Mouse (Mus musculus) MEL (cell line): ENCODE results near the gene Pnpo. TPM values are rescaled to one million over a fixed set of nuclear protein-coding genes. Genes with fewer than 3 reads are reported as not detected.

Experiments
- DNase-seq: peaks from one replicate; pipeline ENCODE4 v3.0.0; 2011; ENCODE audit warnings: low read depth, low spot score
- H3K27ac ChIP-seq: 2 replicates; pipeline ENCODE4 v1.5.1; 2012; ENCODE audit warnings: low read depth, mild to moderate bottlenecking, control low read depth, low read length, moderate library complexity; ENCODE audit not compliant: control insufficient read depth
- H3K27me3 ChIP-seq, 2 experiments: fragments of 150-350 bp in 1 of 2; sonication (generic) in 1 of 2; 2 replicates each; pipeline ENCODE4 v1.6.1; 2012; ENCODE audit warnings: low read length in 2 of 2, mild to moderate bottlenecking in 2 of 2, improper control_type of control experiment in 1 of 2, moderate library complexity in 1 of 2; ENCODE audit not compliant: insufficient read depth in 2 of 2, control insufficient read depth in 1 of 2
- H3K36me3 ChIP-seq, 2 experiments: 2 replicates each; pipeline ENCODE4 v1.6.1; 2012 to 2014; ENCODE audit warnings: low read length in 2 of 2, improper control_type of control experiment in 1 of 2, inconsistent platforms in 1 of 2, mild to moderate bottlenecking in 1 of 2; ENCODE audit not compliant: insufficient read depth in 2 of 2, control insufficient read depth in 1 of 2
- H3K4me1 ChIP-seq, 2 experiments: fragments of 150-350 bp in 1 of 2; sonication (generic) in 1 of 2; 2 replicates each; pipeline ENCODE4 v1.6.1; 2012; ENCODE audit warnings: low read length in 2 of 2, improper control_type of control experiment in 1 of 2, mild to moderate bottlenecking in 1 of 2; ENCODE audit not compliant: insufficient read depth in 2 of 2, control insufficient read depth in 1 of 2
- H3K4me3 ChIP-seq, 2 experiments: fragments of 150-350 bp in 1 of 2; sonication (generic) in 1 of 2; 2 replicates each; pipeline ENCODE4 v1.5.1; 2012; ENCODE audit warnings: low read depth in 2 of 2, low read length in 2 of 2, mild to moderate bottlenecking in 2 of 2, moderate library complexity in 2 of 2, control low read depth in 1 of 2, improper control_type of control experiment in 1 of 2; ENCODE audit not compliant: control insufficient read depth in 1 of 2, insufficient read depth in 1 of 2
- H3K79me2 ChIP-seq: 2 replicates; pipeline ENCODE4 v1.6.1; 2012; ENCODE audit warnings: mild to moderate bottlenecking, low read length, moderate library complexity; ENCODE audit not compliant: control insufficient read depth, poor library complexity, insufficient read depth
- H3K9ac ChIP-seq: 2 replicates; pipeline ENCODE4 v1.6.1; 2012; ENCODE audit warnings: low read depth, mild to moderate bottlenecking, control low read depth, low read length, moderate library complexity; ENCODE audit not compliant: control insufficient read depth, poor library complexity, severe bottlenecking
- H3K9me3 ChIP-seq: fragments of 150-350 bp; sonication (generic); replicated peaks from 2 replicates; pipeline ENCODE4 v1.6.1; 2012; ENCODE audit warnings: mild to moderate bottlenecking, low read length, improper control_type of control experiment, moderate library complexity; ENCODE audit not compliant: insufficient read depth
- BHLHE40 ChIP-seq: IDR thresholded peaks from 2 replicates; pipeline ENCODE4 v1.6.1; 2012; ENCODE audit warnings: low read depth, mild to moderate bottlenecking, inconsistent platforms, low read length, improper control_type of control experiment, borderline replicate concordance
- CHD1 ChIP-seq: IDR thresholded peaks from 2 replicates; pipeline ENCODE4 v1.6.1; 2012; ENCODE audit warnings: low read depth, mild to moderate bottlenecking, inconsistent platforms, low read length, improper control_type of control experiment
- CHD2 ChIP-seq: IDR thresholded peaks from 2 replicates; pipeline ENCODE4 v1.6.1; 2011; ENCODE audit warnings: low read length, improper control_type of control experiment
- E2F4 ChIP-seq: IDR thresholded peaks from 2 replicates; pipeline ENCODE4 v1.6.1; 2011; ENCODE audit warnings: low read depth, low read length, improper control_type of control experiment, borderline replicate concordance
- ELF1 ChIP-seq: IDR thresholded peaks from 2 replicates; pipeline ENCODE4 v1.6.1; 2014; ENCODE audit warnings: low read depth, mild to moderate bottlenecking, inconsistent platforms, low read length, improper control_type of control experiment, moderate library complexity
- EP300 ChIP-seq, 2 experiments: IDR thresholded peaks; 2 replicates each; pipeline ENCODE4 v1.6.1; 2011; ENCODE audit warnings: improper control_type of control experiment in 2 of 2, low read length in 2 of 2, low read depth in 1 of 2, mild to moderate bottlenecking in 1 of 2
- GABPA ChIP-seq: IDR thresholded peaks from 2 replicates; pipeline ENCODE4 v1.6.1; 2012; ENCODE audit warnings: low read depth, mild to moderate bottlenecking, inconsistent platforms, low read length, improper control_type of control experiment, moderate library complexity
- HCFC1 ChIP-seq: IDR thresholded peaks from 2 replicates; pipeline ENCODE4 v1.6.1; 2012; ENCODE audit warnings: low read depth, mild to moderate bottlenecking, inconsistent platforms, low read length, improper control_type of control experiment, moderate library complexity
- JUND ChIP-seq: IDR thresholded peaks from 2 replicates; pipeline ENCODE4 v1.6.1; 2011; ENCODE audit warnings: low read depth, mild to moderate bottlenecking, improper control_type of control experiment, low read length
- MAX ChIP-seq: IDR thresholded peaks from 2 replicates; pipeline ENCODE4 v1.6.1; 2011; ENCODE audit warnings: low read length, improper control_type of control experiment
- MXI1 ChIP-seq: IDR thresholded peaks from 2 replicates; pipeline ENCODE4 v1.6.1; 2011; ENCODE audit warnings: mild to moderate bottlenecking, low read depth, low read length, improper control_type of control experiment
- MYB ChIP-seq: IDR thresholded peaks from 2 replicates; pipeline ENCODE4 v1.6.1; 2011; ENCODE audit warnings: mild to moderate bottlenecking, low read depth, low read length, improper control_type of control experiment
- MYC ChIP-seq: IDR thresholded peaks from 2 replicates; pipeline ENCODE4 v1.6.1; 2011; ENCODE audit warnings: low read depth, mild to moderate bottlenecking, low read length, improper control_type of control experiment, moderate library complexity
- NELFE ChIP-seq: IDR thresholded peaks from 2 replicates; pipeline ENCODE4 v1.6.1; 2011; ENCODE audit warnings: low read depth, low read length, improper control_type of control experiment
- NRF1 ChIP-seq: IDR thresholded peaks from 2 replicates; pipeline ENCODE4 v1.6.1; 2014; ENCODE audit warnings: low read depth, mild to moderate bottlenecking, inconsistent platforms, low read length, improper control_type of control experiment, moderate library complexity; ENCODE audit not compliant: poor library complexity, insufficient read depth, severe bottlenecking
- POLR2A ChIP-seq, 2 experiments: IDR thresholded peaks; 2 replicates each; pipeline ENCODE4 v1.6.1; 2011 to 2012; ENCODE audit warnings: low read length in 2 of 2, mild to moderate bottlenecking in 2 of 2, control low read depth in 1 of 2, improper control_type of control experiment in 1 of 2, low read depth in 1 of 2, moderate library complexity in 1 of 2; ENCODE audit not compliant: control insufficient read depth in 1 of 2, insufficient read depth in 1 of 2, poor library complexity in 1 of 2
- POLR2AphosphoS2 ChIP-seq: IDR thresholded peaks from 2 replicates; pipeline ENCODE4 v1.6.1; 2011; ENCODE audit warnings: low read length, improper control_type of control experiment
- POLR2AphosphoS5 ChIP-seq: IDR thresholded peaks from 2 replicates; pipeline ENCODE4 v1.6.1; 2012; ENCODE audit warnings: low read depth, borderline replicate concordance, mild to moderate bottlenecking, inconsistent platforms, low read length, moderate library complexity, mixed read lengths
- RCOR1 ChIP-seq: IDR thresholded peaks from 2 replicates; pipeline ENCODE4 v1.6.1; 2012; ENCODE audit warnings: low read depth, mild to moderate bottlenecking, inconsistent platforms, low read length, improper control_type of control experiment
- SIN3A ChIP-seq: IDR thresholded peaks from 2 replicates; pipeline ENCODE4 v1.6.1; 2012; ENCODE audit warnings: low read length, improper control_type of control experiment, inconsistent platforms
- SMC3 ChIP-seq: IDR thresholded peaks from 2 replicates; pipeline ENCODE4 v1.6.1; 2011; ENCODE audit warnings: low read depth, low read length, improper control_type of control experiment
- TAL1 ChIP-seq: IDR thresholded peaks from 2 replicates; pipeline ENCODE4 v1.6.1; 2012; ENCODE audit warnings: mild to moderate bottlenecking, inconsistent platforms, low read length, moderate library complexity, mixed read lengths
- UBTF ChIP-seq: IDR thresholded peaks from 2 replicates; pipeline ENCODE4 v1.6.1; 2012; ENCODE audit warnings: low read depth, mild to moderate bottlenecking, inconsistent platforms, low read length, improper control_type of control experiment, moderate library complexity, borderline replicate concordance; ENCODE audit not compliant: insufficient read depth
- USF1 ChIP-seq: IDR thresholded peaks from 2 replicates; pipeline ENCODE4 v1.6.1; 2014; ENCODE audit warnings: low read depth, mild to moderate bottlenecking, inconsistent platforms, low read length, improper control_type of control experiment, moderate library complexity
- USF2 ChIP-seq, 2 experiments: IDR thresholded peaks; 2 replicates each; pipeline ENCODE4 v1.6.1; 2011 to 2012; ENCODE audit warnings: improper control_type of control experiment in 2 of 2, low read length in 2 of 2, borderline replicate concordance in 1 of 2, inconsistent platforms in 1 of 2, low read depth in 1 of 2, mild to moderate bottlenecking in 1 of 2; ENCODE audit not compliant: insufficient read depth in 1 of 2
- ZC3H11A ChIP-seq: IDR thresholded peaks from 2 replicates; pipeline ENCODE4 v1.6.1; 2012; ENCODE audit warnings: low read depth, mild to moderate bottlenecking, inconsistent platforms, low read length, improper control_type of control experiment
- ZNF384 ChIP-seq: IDR thresholded peaks from 2 replicates; pipeline ENCODE4 v1.6.1; 2012; ENCODE audit warnings: low read depth, mild to moderate bottlenecking, inconsistent platforms, low read length, improper control_type of control experiment
- polyA plus RNA-seq, 2 experiments: library from polyadenylated mRNA; stranded (reverse) in 1 of 2; unstranded in 1 of 2; fragments of >175 nt in 1 of 2; fragments of >200 nt in 1 of 2; gene quantifications; 2 replicates each; pipeline versions ENCODE4 v1.2.1 to v1.2.4; 2012; ENCODE audit warnings: low replicate concordance in 2 of 2, low read depth in 1 of 2; ENCODE audit not compliant: insufficient read length in 2 of 2, insufficient read depth in 1 of 2, missing spikeins in 1 of 2
- total RNA-seq: library from RNA; depleted of rRNA; stranded (reverse); fragments of 300-350 nt; gene quantifications from 2 replicates; pipeline ENCODE4 v1.2.3, GENCODE M21; 2012; rRNA removed

Gene Pnpo
- 41.7 and 55.7 TPM in 2 replicates for total RNA-seq
- 10 to 100 TPM in 1 of 2 experiments, not detected in 1; 38.8 TPM for polyA plus RNA-seq

DNA sequence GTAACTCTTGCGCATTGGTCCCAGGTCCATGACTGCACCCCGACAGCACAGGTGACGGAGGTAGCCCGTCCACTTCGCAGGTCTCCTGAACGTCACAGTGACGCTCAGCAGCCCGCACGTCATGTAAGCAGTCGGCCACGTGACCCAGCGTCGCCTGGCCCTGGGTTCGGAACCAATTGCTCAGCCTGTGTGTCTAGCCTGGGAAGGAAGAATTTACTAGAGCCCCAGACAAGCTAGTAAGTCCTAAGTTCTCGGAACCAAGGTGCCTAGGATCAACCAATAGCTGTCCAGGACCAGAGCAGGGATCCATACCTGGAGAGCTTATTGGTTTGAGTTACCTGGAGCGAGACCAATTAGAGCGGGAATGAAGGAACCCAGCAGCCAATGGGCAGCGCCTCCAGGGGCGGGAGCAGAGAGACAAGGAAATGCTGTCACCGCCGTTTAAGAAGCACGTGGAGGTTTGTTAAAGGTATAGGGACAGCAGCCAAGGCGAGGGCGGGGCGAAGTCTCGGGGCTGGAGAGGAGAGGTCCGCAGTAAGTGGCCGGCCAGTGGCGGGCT is at the start of gene Pnpo:
Pnpo (minus strand) TSS at position 241 of the 559 bp plus-strand sequence.
- Histone ChIP-seq H3K4me1 (peaks cover 32 to 63% of the 10 kb centered on the region in 2 experiments), H3K27ac (peak within 1 kb of the TSS; percentile 83), H3K4me3 (peak within 1 kb of the TSS; percentile 69 to 79), H3K79me2 (peaks cover 37% of the 10 kb centered on the region), H3K9me3 (no peaks in the 10 kb centered on the region), H3K27me3 (no peaks in the 10 kb centered on the region), H3K36me3 (peaks cover 9 to 61% of the 10 kb centered on the region in 2 experiments), H3K9ac (peak within 1 kb of the TSS; percentile 85)
- TF ChIP-seq SIN3A: peak; percentile 99
- peak; percentile 99 for TF ChIP-seq MAX
- TF ChIP-seq NELFE: peak; percentile 33; the same call in 1 of the 2 replicates
- TF ChIP-seq ELF1: peak; percentile 95
- TF ChIP-seq POLR2AphosphoS2: no peak; the same call in 1 of the 2 replicates
- TF ChIP-seq ZC3H11A: no peak
- TF ChIP-seq HCFC1: peak; percentile 79
- no peak for TF ChIP-seq SMC3
- peak; percentile 97 for TF ChIP-seq MYC
- TF ChIP-seq MXI1: peak; percentile 100
- TF ChIP-seq USF1: peak; percentile 95
- peak; percentile 83 for TF ChIP-seq CHD2
- 0 out of 2 replicates have a peak, but pooled peaks have one; percentile 34 for TF ChIP-seq UBTF
- TF ChIP-seq USF2 (IDR thresholded peaks at IDR 0.05; ENCODE audit: borderline replicate concordance in 1 of 2, insufficient read depth in 1 of 2, low read depth in 1 of 2, low read length in 2 of 2): peak in 1 of 2 experiments; percentile 76; a peak in 2 of 4 replicates
- peak; percentile 22 for TF ChIP-seq BHLHE40
- TF ChIP-seq POLR2A (IDR thresholded peaks at IDR 0.05; ENCODE audit: control insufficient read depth in 1 of 2, insufficient read depth in 1 of 2, low read depth in 1 of 2, low read length in 2 of 2, poor library complexity in 1 of 2): peak in 1 of 2 experiments; percentile 77; a peak in 3 of 4 replicates
- peak; percentile 100 for DNase-seq

- Histone ChIP-seq H3K4me1 (peaks cover 0 to 14% of the 10 kb centered on the region in 2 experiments), H3K9me3 (no peaks in the 10 kb centered on the region), H3K36me3 (peaks cover 0 to 15% of the 10 kb centered on the region in 2 experiments; a peak in 2 of 4 replicates), H3K27me3 (peaks cover 2 to 7% of the 10 kb centered on the region in 2 experiments; a peak in 3 of 4 replicates), H3K27ac (peak overlapping the region; percentile 67), H3K4me3 (no peak overlapping the region), H3K9ac (peak overlapping the region; percentile 56), H3K79me2 (no peaks in the 10 kb centered on the region)
- peak; percentile 95 for DNase-seq
- peak; percentile 52; the same call in 1 of the 2 replicates for TF ChIP-seq MXI1
- no peak for TF ChIP-seq MYB
- TF ChIP-seq NRF1: no peak
- TF ChIP-seq POLR2AphosphoS5: no peak
- TF ChIP-seq MAX: no peak
- no peak for TF ChIP-seq CHD1
- TF ChIP-seq EP300 (IDR thresholded peaks at IDR 0.05; ENCODE audit: low read depth in 1 of 2, low read length in 2 of 2): peak; percentile 92
- TF ChIP-seq ZNF384: no peak
- TF ChIP-seq HCFC1: peak; percentile 58; the same call in 1 of the 2 replicates
- no peak; the same call in 1 of the 2 replicates for TF ChIP-seq ELF1
- no peak for TF ChIP-seq E2F4
- no peak for TF ChIP-seq JUND
- no peak; the same call in 1 of the 2 replicates for TF ChIP-seq ZC3H11A
- TF ChIP-seq POLR2A (IDR thresholded peaks at IDR 0.05; ENCODE audit: control insufficient read depth in 1 of 2, insufficient read depth in 1 of 2, low read depth in 1 of 2, low read length in 2 of 2, poor library complexity in 1 of 2): 0 out of 4 replicates have a peak, but pooled peaks of 1 of the 2 experiments have one; percentile 34
- no peak for TF ChIP-seq USF2 (IDR thresholded peaks at IDR 0.05; ENCODE audit: borderline replicate concordance in 1 of 2, insufficient read depth in 1 of 2, low read depth in 1 of 2, low read length in 2 of 2)
- TF ChIP-seq RCOR1: peak; percentile 86
- TF ChIP-seq GABPA: no peak
- no peak for TF ChIP-seq CHD2
- peak; percentile 91 for TF ChIP-seq TAL1
Measured at GRCm38 (mm10) chr11:96992722-96993311, 49.0 kb upstream of the Pnpo start.
